Mouse (Mus musculus) naive thymus-derived CD4-positive, alpha-beta T cell, adult 2 months (primary cell): ENCODE measurements at regions not wholly inside any gene's neighbourhood (a gene's known extent, or its start where the extent isn't known, plus 50 kb on each side); places are given as distances from the start of the nearest gene placed in this dataset.

ENCODE experiments used
- DNase-seq: peaks from one replicate; pipeline ENCODE4 v3.0.0-alpha.2; 2011; ENCODE audit warnings: low read depth

DNA sequence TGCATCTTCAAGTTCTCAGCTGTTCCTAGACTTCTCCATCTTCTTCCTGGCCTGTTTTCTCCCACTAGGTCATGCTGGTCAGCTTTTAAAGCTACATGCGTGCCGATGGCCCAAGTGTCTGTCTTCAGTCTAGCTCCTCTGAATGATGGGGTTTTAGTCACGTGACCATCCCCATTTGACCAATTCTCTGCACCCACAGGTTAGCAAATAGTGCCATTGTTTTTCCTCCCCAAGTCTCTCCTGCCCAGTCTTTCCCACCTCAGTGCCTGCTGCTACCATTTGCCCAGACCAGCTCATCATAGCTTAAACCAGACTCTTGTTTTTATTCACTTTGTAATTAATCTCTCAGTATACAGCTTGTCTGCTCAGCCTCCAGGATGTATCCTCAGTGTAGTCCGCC is 62.3 kb downstream of the Zfp706 start:
- DNase-seq: no peak

DNA sequence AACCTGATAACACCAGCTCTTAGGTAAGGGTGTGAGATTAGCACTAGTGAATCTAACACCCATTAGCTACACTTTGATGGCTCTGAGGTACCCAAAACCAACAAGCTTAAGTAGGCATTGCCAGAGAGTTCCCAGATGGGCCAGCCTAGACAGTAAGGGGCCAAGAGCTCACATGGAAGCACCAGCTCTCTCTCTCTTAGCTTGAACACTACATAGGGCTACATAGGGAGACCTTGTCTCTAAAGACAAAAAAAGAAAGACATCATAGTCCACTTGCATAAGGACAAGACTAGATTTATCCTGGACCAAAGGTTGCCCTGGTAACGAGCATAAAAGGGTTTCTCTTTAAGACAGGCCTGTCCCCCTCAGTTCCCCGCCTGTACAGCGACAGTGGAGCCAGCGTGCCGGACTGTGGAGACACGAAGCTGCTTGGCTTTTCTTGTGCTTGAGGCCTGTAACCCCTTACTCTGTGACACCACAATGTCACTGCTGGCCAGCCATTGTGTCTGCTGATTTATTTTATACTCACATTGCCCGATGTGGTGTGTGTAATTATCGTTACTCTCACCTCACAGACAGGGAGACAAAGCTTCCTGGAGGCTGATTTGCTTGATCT is 62.9 kb downstream of the Zfp706 start:
- DNase-seq: no peak

DNA sequence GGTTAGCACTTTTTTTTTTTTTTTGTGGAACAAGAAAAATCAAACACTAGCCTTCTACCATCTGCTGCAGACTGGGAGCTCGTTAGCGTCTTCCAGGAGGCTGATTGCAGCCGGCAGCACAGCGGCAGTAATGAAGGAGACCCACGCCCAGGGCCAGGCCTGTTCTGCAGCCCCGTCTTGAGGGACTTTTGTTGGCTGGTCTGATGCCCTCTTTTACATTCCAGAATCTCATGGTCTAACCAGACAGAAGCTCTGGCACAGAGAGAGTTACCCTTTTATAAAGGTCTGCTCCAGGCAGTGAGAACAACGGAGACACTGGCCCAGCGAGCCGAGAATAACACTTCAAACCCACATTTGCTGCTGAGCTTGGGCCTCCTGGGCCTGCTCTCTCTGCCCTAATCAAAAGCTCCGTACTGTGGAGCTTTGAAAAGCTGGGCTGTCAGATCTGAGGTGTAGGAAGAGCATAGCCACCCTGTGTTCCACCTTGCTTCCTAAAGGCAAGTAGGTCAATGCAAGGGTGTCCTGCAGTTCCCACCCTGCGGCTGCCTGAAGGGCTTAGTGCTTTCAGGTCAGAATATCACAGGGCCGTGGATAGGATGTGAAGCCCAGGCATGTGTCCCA is 64.0 kb downstream of the Zfp706 start:
- DNase-seq: no peak

DNA sequence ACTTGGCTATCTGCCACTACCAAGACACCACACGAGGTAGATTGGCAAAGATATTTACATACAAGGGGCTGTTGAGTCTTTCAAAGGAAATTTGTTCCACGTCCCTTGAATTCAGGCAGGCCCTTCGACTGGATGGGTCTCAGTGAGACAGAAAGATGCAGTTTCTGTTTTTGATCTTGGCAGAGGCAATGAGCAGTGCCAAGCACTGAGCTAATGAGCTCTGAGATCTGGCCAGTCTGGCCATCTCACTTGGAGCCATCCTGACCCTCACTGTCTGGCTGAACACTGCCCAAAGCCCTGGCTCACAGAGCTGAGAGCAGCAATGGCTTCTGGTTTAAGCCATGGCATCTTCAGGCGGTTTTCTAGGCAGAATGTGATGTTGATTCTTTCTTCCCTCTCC is 65.3 kb downstream of the Zfp706 start:
- DNase-seq: no peak

DNA sequence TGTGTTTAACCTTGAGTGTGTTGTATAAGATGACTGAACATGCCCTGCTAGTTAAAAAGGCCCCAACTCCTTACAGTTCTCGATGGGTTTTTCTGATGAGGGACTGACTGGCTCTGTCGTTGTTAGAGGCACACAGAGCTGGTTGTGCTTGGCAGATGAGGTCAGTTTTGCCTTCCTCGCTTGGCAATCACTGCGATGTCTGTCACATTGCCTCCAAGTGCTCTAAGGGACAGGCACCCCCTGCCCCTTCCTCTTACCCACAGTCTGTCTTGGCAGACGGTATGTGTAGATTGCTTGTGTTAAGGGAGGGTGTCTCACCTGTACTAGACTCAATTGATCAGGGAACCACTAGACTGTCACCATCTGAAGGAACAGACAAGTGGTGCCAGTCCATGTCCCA is 65.8 kb downstream of the Zfp706 start:
- DNase-seq: no peak

DNA sequence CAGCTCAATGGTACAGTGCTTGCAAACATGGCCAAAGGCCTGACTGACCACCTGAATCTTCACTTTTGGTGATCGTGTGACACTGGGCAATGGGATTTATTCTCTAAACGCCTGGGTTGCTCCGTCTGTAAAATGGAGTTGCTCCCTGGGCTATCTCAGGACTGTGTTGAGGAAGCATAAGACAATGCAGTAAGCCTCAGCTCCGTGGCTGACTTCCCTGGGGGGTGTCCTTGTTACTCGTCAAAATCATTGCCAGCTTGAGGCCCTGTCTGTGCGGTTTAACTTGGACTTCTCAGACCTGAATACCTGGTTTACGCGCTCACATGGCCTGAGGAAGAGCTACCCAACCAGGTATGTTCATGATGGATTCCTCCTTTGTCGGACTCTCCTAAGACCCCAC is 68.0 kb downstream of the Zfp706 start:
- DNase-seq: no peak

DNA sequence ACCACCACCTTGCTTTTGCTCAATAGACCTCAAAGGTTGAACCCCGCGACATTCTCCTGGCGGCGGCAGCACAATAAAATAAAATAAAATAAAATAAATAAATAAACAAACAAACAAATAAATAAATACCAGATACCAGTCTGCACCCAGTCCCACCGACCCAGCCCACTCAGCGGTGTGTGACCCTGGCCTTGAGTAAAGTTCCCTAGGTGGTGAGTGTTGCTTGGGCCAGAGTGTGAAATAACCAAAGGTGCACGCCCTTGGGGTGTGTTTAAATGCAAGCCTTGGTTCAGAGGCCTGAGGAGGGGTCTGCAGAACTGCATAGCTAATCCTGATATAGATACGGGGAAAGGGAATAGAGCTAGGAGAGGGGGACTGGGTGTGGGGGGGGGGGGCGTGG is 68.4 kb downstream of the Zfp706 start:
- DNase-seq: peak; percentile 38

DNA sequence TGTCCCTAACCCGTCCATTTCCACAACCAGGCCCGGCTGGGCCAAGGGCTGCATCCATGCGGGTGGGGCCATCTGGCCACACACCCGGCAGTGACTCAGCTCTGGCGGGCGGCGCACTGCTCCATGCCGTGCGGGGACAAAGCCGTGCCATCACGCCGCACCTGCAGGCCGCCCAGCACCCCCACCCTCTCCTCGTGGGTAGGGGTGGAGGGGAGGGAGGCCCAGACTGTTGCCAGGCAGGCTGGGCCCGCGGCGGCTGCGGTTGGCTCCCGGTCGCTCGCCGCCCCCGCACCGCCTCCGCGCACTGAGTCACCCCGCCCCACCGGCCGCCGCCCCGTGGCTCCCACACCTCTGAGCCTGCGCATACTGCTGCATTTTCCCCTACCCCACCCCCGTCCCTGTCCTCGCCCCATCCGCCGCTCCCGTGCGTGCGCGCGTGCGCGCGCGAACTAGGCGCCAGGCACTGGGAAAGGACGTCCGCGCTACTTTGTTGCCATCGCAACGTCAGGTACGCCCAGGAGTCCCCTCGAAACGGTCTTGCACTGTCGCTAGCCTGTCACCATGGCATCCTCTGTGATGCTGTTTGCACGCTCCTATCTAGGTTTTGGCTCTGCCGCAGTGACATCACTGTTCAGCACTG is 68.9 kb downstream of the Zfp706 start:
- DNase-seq: peak; percentile 94

DNA sequence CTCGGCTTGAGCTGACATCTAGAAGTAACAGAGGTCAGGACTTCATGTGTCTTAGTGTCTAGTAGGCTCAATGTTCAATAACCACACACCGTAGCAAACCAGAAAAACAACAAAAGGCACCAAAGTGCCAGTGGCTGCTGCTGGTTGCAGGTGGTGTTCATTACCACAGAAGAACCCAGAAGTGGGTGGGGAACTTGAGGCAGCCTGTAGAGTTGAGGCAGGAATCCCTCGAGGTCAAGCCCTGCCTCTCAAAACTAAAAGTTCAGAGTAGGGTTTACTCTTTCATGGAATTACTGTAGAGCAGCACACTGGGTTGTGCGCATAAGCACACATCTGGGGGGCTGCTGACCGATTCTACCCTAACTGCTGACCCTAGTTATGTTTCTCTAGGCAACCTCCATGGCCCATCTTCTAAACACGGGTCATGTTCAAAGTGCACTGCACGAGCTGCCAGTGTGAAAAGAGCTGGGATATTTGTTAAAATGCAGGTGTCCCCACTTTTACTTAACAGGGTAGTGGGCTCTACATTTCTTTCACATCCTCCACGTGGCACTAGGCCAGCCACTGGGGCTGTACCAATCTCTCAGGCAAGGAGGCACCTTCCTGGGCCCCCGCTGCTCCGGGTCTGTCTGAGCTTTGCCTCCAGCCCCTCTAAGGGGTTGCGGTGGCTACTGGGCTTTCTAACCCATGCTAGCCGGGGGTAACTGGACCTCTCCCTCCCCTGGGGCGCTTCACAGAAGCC is 69.6 kb downstream of the Zfp706 start:
- DNase-seq: peak; percentile 62

DNA sequence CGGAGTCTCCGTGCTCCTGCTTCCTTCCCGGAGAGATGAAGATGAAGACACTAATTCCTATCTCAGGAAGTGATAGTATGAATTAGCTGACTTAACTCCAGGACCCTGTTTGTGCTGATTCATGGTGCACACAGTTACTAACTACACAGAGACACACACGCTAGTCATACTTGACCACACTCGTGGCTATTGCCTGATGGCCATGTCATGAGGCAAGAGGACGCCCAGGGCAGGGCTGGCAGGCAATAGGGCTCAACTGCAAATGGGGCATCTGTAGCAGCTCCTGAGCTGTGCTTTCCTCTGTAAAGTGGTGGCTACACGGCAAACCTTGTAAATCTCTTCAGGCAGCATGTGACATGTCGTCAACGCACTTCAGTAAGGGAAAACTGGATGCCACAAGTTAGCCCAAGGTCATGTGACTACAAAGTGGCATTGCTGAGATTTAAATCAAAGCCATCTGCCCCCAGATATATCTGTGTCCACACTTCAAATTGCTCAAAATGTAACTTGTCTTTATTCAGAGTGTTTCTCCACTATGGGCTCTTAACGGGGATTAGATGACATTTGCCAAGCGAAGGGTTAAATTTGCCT is 70.4 kb downstream of the Zfp706 start:
- DNase-seq: peak; percentile 40

DNA sequence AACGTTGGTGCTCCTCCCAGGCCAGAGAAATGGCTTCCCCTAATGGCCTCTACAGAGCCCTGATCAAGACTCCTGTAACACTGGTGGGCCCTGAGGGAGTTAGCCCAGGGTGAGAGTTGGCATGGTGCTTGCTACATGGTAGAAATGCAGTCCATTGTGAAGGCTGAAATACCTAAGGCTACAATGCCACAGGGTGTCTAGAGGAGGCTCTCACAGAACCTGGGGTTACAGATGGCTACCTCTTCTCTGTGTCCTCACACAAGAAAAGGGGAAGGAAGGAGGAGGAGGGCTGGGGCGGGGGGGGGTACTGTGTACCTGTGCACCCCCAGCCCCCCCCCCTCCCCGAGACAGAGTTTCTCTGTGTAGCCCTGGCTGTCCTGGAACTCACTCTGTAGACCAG is 72.8 kb downstream of the Zfp706 start:
- no peak for DNase-seq

DNA sequence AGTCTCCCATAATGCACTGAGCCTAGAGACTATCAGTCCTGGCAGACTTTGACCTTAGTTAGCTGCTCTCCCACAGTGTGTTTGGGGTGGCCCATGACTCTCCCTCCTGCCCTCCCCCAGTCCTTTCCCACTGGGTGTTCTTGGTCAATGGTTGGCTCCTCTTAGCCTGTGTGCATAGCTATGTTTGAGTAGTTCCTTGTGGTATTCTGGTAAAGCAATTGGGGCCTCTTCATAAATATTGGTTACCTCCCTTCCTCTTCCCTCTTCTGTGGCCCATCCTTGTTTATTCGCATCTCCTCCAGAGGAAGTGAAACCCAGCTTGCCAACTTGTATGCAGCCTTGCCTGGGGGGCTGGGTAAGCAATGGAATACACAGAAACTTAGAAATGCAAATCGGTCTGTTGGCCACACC is 74.0 kb downstream of the Zfp706 start:
- DNase-seq: no peak

DNA sequence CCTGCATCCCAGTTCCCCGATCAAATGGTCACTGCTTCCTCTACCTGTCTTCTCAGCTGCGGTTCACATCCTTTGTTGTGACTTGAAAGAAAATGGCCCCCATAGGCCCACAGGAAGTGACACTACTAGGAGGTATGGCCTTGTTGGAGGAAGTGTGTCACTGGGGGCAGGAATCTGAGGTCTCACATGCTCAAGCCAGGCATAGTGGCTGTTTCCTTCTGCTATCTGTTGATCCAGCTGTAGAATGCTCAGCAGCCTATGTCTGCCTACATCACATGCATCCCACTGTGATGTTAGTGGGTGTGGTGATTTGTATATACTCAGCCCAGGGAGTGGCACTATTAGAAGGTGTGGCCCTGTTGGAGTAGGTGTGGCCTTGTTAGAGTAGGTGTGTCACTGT is 76.1 kb downstream of the Zfp706 start:
- peak; percentile 57 for DNase-seq

DNA sequence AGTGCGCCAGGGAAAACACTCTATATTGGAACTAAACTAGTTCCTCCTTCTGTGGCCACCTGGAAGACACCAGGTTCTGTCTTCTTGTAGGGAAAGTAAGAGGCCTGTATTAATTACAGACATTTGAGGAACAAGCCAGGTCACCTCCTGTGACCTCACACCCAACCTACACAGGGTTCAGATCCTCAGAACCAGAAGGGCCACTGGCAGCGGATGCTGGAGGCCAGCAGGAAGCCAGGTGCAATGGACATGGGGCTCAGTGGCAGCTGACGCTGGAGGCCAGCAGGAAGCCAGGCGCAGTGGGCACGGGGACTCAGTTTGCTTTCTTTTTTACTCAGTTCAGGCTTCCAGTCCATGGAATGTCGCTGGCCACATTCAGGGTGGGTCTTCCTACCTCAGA is 77.1 kb downstream of the Zfp706 start:
- no peak for DNase-seq

DNA sequence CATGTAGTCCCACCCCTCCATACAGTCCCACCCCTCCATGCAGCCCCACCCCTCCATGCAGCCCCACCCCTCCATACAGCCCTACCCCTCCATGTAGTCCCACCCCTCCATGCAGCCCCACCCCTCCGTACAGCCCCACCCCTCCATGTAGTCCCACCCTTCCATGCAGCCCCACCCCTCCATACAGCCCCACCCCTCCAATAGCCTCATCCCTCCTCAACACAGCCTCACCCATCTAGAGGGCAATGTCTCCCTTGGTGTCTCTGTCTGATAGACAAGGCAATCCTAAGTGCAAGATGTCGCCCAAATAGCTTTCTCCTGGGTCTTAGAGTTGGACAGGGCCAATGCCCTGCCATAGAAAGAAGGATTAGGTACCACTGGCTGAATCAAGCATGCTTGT is 77.8 kb downstream of the Zfp706 start:
- no peak for DNase-seq

DNA sequence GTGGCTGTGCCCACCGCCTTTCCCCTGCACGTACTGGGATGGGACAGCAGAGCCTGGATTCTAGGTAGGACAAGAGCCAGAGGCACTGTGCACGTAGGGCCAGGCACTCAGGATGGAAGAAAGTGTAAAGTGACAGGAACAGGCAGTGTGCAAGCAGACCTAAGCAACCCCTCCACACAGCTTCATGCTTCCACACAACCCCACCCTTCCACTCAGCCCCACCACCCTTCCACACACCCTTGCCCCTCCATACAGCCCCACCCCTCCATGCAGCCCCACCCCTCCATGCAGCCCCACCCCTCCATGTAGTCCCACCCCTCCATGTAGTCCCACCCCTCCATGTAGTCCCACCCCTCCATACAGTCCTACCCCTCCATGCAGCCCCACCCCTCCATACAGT is 78.5 kb downstream of the Zfp706 start:
- no peak for DNase-seq

DNA sequence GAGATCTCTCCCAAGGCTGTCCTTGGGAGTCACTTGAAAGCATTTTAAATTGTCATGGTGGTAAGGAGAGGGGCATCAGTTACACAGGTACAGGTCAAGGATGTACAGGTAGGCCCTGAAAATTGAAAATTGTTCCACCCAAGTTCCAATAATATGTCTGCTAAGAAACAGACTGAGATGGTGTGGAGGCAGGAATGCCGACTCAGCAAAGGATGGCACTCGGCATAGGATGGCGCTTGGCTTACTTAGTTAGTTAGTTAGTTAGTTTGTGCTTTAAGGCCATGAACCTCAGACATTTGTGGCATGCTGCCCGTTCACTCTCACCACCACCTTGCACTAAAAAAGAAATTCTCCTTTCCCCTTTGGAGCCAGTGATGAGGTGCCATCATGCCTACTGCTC is 78.9 kb downstream of the Zfp706 start:
- no peak for DNase-seq

DNA sequence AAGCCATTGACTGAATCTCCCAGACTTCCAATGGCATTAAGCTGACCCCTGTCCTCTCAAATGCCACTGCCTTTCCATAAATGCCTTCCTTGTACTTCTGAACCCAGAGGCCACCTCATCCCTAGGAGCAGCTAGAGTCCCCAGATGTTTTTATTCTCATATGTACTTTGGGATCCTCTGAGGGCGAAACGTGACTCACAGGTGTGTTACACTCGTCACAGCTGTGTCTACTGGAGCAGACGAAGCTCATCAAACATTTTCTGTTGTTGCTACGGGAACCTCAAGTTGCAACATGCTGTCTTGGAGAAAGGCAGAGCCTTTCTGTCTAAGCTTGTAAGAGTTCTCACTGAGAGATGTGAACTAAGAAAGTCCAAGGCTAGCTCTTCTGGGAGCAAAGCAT is 80.1 kb downstream of the Zfp706 start:
- no peak for DNase-seq

DNA sequence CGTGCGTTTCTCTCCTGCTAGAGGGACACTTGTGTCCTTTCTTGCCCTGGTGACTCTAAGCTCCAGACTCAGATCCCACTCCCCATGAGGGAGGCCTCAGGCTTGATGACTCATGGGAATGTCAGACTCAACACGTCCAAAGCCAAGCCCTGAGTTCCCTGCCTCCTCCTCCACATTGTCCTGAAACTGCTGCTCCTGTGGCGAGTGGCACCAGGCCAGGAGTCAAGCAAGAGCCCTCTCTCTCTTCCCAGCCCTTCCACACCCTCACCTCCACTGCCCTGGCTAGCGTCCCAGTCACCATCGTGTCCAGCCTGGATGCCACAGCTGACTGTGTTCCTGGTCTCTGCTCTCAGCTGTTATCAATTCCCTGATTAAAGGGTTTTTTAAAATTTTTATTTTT is 83.4 kb downstream of the Zfp706 start:
- DNase-seq: no peak

DNA sequence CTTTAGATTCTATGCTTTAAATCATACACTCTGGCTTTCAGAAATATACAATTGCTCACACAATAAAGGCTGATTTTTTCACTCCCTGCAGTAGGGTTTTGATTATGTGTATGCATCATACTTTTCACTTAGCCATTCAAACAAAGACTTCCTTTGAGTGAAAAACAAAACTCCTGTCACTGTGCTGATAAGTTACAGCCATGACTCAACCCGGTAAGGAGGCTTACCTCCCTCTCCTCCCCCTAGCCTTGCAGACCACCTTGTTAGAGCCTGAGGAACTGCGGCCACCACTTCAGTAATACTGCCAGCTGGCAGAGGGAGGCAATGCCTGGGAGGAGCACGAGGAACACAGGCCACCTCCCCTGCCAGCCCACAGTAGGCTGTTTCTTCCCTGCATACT is 86.2 kb downstream of the Zfp706 start:
- no peak for DNase-seq

DNA sequence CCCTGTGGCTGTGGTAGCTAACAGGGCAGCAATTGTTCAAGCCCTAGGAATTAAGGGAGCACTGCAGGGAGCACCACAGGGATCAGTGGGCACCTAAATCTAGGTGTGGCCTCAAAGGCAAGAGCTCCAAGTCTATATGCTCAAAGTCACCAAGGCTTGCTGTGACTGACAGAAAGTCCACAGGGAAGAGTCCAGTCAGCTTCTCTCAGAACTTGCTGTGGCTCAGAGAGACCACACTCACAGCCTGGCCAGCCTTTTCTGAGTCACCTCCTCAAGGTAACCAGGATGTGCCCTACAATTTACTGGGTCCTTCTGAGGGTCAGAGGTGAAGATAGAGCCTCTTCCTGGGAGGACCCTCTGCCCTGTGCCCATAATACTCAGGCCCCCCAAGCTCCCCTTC is 86.7 kb downstream of the Zfp706 start:
- DNase-seq: no peak

DNA sequence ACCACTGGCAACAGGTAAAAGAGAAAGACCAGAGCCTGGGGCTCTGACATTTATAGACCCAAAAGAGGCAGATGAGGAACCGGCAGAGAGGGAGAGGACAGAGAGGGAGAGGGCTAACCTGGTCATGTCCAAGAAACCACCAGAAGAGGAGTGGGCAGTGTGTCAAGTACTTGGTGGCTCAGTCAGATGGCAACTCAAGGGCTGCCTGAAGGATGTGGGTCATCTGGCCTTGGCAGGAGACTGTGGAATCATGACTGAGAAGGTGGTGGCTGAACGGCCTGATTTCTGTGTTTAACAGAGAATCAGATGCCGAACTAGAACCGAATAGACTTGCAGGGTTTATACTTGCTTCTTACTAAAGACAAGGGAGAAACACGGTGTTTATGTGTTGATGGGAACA is 87.9 kb downstream of the Zfp706 start:
- DNase-seq: no peak

DNA sequence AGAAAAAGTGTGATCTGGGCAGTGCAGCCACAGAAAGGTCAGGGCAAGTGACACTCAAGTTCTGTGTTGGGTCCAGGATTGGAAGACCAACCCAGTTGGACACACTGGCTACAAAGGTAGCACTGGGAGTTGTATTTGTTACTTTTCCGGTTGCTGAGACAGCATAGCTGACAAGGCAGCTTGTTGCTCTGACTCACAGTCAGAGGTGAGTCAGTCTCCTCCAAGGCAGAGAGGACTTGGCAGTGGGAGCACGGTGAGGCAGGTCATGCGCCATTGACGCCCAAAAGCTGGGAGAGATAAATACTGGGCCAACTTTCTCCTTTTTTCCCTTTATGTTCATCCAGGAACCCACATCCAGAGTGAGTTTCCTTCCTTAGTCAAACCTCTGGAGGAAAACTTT is 88.4 kb downstream of the Zfp706 start:
- no peak for DNase-seq
